14 mouse cellular contexts compared by ENCODE assay signal in genomic region chr12:86580132-86580718, GRCm38 (mm10).
DNase-seq lines count a peak whose midpoint lies in the region; ATAC-seq lines count a peak whose summit lies in the region.
"Had no signal": no experiment of that assay in that cellular context is flagged by ENCODE, and none has a peak within 500 bp of the region (broad histone marks: within the 10 kb centered on the region; RNA-seq: fewer than 3 reads in every experiment).

No protein-coding gene starts in this region.

- 43% methylated on average over 4 of the region's 4 CpGs for WGBS in forebrain, embryonic 16.5 days
- 74% methylated on average over 4 of the region's 4 CpGs for WGBS in forebrain, embryonic 11.5 days
- WGBS in neural tube, embryonic 12.5 days, result 60% methylated on average over 4 of the region's 4 CpGs

- no peak overlapping the region for H3K4me2 ChIP-seq in forebrain, embryonic 16.5 days (ENCODE audit: low read length)
- H3K4me2 ChIP-seq in forebrain, embryonic 11.5 days (ENCODE audit: low read depth, low read length, severe bottlenecking), result no peak overlapping the region
- H3K4me2 ChIP-seq in neural tube, embryonic 12.5 days (replicated peaks), result no peak overlapping the region
- H3K4me2 ChIP-seq: heart, embryonic 13.5 days; liver, embryonic 15.5 days had no signal

- no peak overlapping the region for H3K4me3 ChIP-seq in forebrain, embryonic 16.5 days (replicated peaks; ENCODE audit: low read length)
- no peak overlapping the region for H3K4me3 ChIP-seq in forebrain, embryonic 11.5 days (ENCODE audit: low read depth, low read length)
- H3K4me3 ChIP-seq in neural tube, embryonic 12.5 days, result no peak overlapping the region
- H3K4me3 ChIP-seq: heart, embryonic 13.5 days; limb, embryonic 10.5 days; liver, embryonic 15.5 days had no signal

- H3K4me1 ChIP-seq in forebrain, embryonic 16.5 days (replicated peaks; ENCODE audit: control insufficient read depth, insufficient read depth, low read length), result peaks cover 10% of the 10 kb centered on the region
- no peaks in the 10 kb centered on the region for H3K4me1 ChIP-seq in forebrain, embryonic 11.5 days (replicated peaks; ENCODE audit: control insufficient read depth, insufficient read depth, low read length)
- H3K4me1 ChIP-seq in neural tube, embryonic 12.5 days, result peaks cover 7% of the 10 kb centered on the region; the same call in 1 of the 2 replicates
- H3K4me1 ChIP-seq: heart, embryonic 13.5 days; limb, embryonic 10.5 days; liver, embryonic 15.5 days had no signal

- no peaks in the 10 kb centered on the region for H3K9me3 ChIP-seq in forebrain, embryonic 16.5 days (ENCODE audit: control insufficient read depth, low read length)
- no peaks in the 10 kb centered on the region for H3K9me3 ChIP-seq in forebrain, embryonic 11.5 days (ENCODE audit: control insufficient read depth, low read length)
- no peaks in the 10 kb centered on the region for H3K9me3 ChIP-seq in neural tube, embryonic 12.5 days
- H3K9me3 ChIP-seq: heart, embryonic 13.5 days; limb, embryonic 10.5 days; liver, embryonic 15.5 days had no signal

- H3K27me3 ChIP-seq in forebrain, embryonic 16.5 days (replicated peaks; ENCODE audit: control insufficient read depth, insufficient read depth, low read length), result no peaks in the 10 kb centered on the region
- no peaks in the 10 kb centered on the region for H3K27me3 ChIP-seq in forebrain, embryonic 11.5 days (ENCODE audit: control insufficient read depth, insufficient read depth, low read length)
- no peaks in the 10 kb centered on the region for H3K27me3 ChIP-seq in neural tube, embryonic 12.5 days (replicated peaks)
- H3K27me3 ChIP-seq: liver, embryonic 15.5 days had no signal

- no peak overlapping the region for H3K9ac ChIP-seq in forebrain, embryonic 16.5 days (replicated peaks; ENCODE audit: low read depth, low read length)
- H3K9ac ChIP-seq in forebrain, embryonic 11.5 days (ENCODE audit: low read length), result no peak overlapping the region
- H3K9ac ChIP-seq in neural tube, embryonic 12.5 days, result no peak overlapping the region
- H3K9ac ChIP-seq: heart, embryonic 13.5 days; liver, embryonic 15.5 days had no signal

- DNase-seq in forebrain, embryonic 11.5 days (ENCODE audit: low spot score), result no peak
- no peak for DNase-seq in neural tube, embryonic 10.5 days (ENCODE audit: extremely low spot score, low spot score)
- peak; percentile 28 for DNase-seq in kidney, adult 9 months
- DNase-seq in yolk sac, embryonic 10.5 days (ENCODE audit: low spot score), result peak; percentile 1
- DNase-seq: cerebellum, adult 18-20 months; right cerebral cortex, postnatal 4 days; thymus, postnatal 4 days had no signal

- no peaks in the 10 kb centered on the region for H3K36me3 ChIP-seq in forebrain, embryonic 16.5 days (ENCODE audit: control insufficient read depth, insufficient read depth)
- no peaks in the 10 kb centered on the region for H3K36me3 ChIP-seq in forebrain, embryonic 11.5 days (ENCODE audit: control insufficient read depth, insufficient read depth, low read length)
- no peaks in the 10 kb centered on the region for H3K36me3 ChIP-seq in neural tube, embryonic 12.5 days
- H3K36me3 ChIP-seq: heart, embryonic 13.5 days; limb, embryonic 10.5 days; liver, embryonic 15.5 days had no signal

- no peak overlapping the region for H3K27ac ChIP-seq in forebrain, embryonic 16.5 days (ENCODE audit: low read length)
- no peak overlapping the region for H3K27ac ChIP-seq in forebrain, embryonic 11.5 days (ENCODE audit: low read depth, low read length)
- H3K27ac ChIP-seq in neural tube, embryonic 12.5 days, result no peak overlapping the region
- H3K27ac ChIP-seq: heart, embryonic 13.5 days; limb, embryonic 10.5 days; liver, embryonic 15.5 days had no signal

- ATAC-seq in forebrain, embryonic 16.5 days, result peak; percentile 81
- no peak for ATAC-seq in forebrain, embryonic 11.5 days (replicated peaks; ENCODE audit: low FRiP score)
- peak; percentile 53; the same call in 1 of the 2 replicates for ATAC-seq in neural tube, embryonic 12.5 days (ENCODE audit: low FRiP score, low read depth)
- ATAC-seq in frontal cortex, adult (ENCODE audit: low TSS enrichment), result no peak
- ATAC-seq in inflammation-experienced regulatory T-cells, adult 6 months, result no peak

Comparison
In these comparisons a context has a peak if more than half of its experiments do, and no peak if none do; other contexts are left out.
1. ATAC-seq: peak in forebrain, embryonic 16.5 days (single experiment) and neural tube, embryonic 12.5 days (single experiment); none in forebrain, embryonic 11.5 days (single experiment), frontal cortex, adult (single experiment) and inflammation-experienced regulatory T-cells, adult 6 months (single experiment).
2. DNase-seq: peak in kidney, adult 9 months (single experiment) and yolk sac, embryonic 10.5 days (single experiment); none in forebrain, embryonic 11.5 days (single experiment) and neural tube, embryonic 10.5 days (single experiment).